Mouse (Mus musculus) ovary, postnatal 36 days (tissue): Measurements from ENCODE around the gene Shank3.

Experiments
- DNase-seq: peaks from one replicate; pipeline ENCODE4 v3.0.0; 2022; ENCODE audit warnings: low spot score, mixed read lengths

Shank3 gene

DNA sequence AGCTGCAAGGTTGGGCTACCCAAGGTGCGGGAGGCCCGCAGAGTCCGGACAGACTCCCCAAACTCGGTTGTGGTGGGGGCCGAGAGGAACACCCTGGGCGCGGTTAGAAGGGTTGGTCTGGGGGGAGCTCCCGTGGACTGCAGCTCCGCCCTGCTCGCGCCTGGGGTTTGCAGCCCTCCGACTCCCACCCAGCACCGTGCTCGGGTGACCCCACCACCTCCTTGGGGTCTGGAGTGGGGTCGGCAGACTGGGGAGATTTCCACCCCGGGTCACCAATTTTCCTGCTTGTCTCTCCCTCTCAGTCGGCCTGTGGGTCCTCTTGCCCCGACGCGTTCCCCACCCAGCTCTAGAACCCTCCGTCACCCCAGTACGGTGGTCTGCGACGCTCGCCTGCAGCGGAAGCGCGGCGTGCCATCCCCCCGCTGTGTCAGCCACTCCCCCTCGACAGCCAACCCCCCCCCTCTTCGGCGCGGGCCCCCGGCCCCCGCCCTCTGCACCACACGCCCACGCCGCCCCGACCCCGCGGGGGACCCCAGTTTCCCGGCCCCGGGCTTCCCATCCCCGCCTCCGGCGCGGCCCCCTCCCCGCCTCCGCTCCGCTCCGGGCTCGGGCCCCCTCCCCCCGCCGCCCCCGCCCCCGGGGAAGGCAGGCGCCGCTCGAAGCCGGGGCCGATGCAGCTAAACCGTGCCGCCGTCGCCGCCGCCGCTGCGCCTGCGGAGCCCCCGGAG lies at the start of gene Shank3:
Shank3 (plus strand) TSS at position 663 of the 728 bp plus-strand sequence.
- no peak for DNase-seq

DNA sequence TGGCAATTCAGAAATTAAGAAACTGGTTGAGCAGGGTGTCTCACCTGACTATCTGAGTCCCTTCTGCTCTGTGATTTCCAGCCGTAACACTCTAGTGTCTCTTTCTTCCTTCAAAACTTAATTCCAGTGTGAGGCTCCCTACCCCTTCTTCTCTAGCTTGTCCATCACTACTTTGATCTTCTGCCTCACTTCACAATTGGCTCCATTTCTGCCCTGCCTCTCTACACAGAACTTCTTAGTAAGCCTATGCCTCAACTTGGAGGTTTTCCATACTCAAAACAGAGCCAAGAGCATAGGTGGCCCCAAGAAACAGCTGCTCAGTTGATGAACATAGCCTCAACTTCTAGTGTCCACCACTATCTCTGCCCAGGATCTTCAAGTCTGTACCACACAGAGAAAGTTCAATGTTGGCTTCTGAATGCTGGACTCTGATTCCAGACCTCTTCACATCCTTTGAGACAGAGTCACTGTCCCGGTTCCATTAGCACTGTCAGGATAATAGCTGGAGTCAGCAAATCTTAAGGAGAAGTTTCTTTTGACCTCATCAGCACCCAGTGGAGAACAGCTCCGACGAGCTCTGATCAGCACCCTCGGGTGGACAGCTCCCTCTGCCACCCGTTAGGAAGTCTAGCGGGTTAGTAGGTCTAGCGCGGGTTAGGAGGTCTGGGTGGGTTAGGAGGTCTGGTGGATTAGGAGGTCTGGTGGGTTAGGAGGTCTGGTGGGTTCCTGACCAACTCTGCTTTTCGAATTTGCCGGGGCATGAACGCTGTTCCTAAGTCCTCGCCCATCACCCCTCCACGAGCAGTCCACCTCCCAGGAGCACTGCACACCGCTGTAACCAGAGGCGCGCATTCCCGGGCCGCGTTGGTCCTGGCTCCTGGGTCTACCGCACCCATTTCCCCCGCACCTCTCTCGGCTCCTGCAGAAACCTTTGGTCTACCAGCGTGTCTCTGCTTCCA lies 46.2 kb upstream of the Shank3 start:
- peak; percentile 76 for DNase-seq

DNA sequence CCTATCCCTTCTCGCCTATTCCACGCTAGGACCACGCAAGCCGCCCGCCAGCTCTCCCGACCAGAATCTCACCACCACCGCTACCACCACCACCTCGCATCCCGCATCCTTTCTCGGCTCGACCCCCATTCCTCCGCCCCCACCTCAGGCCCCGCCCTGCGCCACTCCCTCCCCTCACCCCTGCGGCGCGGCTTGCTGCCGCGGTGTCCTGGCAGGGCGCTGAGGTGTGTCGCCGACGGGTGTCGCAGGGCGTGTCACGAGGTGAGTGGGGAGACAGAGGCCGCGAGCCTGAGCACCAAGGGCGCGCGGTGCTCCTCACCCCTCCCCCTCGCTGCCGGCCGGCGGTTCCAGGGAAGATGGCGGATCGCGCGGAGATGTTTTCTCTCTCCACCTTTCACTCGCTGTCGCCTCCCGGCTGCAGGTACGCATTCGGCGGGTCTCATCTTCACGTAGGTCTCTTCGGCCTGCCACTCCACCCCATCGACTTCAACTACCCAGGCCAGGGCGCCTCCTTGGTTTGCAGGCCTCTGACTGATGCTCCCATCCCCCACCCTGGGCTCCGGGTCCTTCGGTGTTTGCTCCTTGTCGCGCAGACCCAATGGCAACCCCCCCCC lies 45.5 kb upstream of the Shank3 start, which contains the start of gene Mapk8ip2:
Mapk8ip2 (plus strand) TSS at position 49 of the 614 bp plus-strand sequence.
- DNase-seq = no peak

DNA sequence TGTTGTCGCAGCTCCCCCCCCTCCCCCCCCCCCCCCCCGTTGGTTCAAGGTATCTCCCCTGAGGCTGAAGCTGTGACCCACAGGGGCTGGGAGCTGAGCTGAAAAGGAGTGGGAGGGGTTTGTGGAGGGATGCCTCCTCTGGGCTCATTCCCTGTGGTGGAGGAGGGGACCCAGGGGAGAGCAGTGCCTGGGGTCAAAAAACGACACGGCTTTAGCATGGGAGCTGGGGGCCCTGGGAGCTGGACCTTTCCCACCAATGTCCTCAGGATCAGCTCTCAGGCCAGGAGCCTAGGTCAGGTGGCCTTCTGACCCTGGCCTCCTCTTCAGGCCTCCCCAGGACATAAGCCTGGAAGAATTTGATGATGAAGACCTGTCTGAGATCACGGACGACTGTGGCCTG lies 44.6 kb upstream of the Shank3 start:
- no peak for DNase-seq

DNA sequence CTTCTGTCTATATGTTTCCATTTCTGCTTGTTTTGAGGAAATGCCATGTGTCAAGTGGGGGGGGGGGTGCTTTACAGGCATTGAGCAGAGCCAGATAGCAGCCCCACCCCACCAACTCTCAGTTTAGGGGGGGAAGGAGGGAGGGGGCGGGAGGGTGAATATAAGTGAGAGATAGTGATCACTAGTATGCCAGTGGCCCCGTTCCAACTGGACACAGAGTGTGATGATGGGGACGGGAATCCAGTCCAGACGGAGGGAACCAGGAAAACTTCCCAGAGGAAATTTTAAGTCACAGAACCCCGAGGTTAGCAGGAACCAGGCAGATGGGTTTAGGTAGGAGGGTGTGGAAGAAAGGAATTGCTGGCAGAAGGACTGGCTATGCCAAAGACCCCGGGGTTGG lies 43.8 kb upstream of the Shank3 start:
- no peak for DNase-seq

DNA sequence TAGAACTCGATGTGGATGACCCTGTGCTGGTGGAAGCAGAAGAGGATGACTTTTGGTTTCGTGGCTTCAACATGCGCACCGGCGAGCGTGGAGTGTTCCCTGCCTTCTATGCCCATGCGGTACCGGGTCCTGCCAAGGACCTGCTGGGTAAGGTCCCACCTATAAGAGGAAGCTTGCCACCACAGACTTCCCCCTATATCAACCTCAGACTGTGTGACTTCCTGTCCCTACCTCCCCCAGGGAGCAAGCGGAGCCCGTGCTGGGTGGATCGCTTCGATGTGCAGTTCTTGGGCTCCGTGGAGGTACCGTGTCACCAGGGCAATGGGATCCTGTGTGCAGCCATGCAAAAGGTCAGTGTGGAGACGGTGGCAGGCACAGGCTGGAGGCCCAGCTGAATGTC lies 40.5 kb upstream of the Shank3 start:
- no peak for DNase-seq

DNA sequence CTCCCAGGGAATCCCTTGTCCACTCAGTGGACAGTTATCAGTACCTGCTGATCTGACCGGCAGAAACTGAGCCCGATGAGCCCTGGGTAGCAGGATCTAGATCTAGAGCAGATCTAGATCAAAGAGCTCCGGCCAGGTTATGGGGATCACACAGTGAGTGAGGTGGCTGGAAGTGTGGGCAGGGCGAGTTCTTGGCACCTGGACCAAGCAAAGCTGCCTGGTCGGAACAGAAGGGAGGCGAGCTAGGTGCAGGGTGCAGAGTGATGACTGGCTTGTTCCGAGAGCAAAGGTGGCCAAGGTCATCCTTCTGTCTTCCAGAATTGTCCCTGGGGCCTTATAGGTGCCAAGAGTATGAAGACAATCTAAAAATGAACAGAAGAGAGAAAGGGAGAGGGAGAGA lies 39.6 kb upstream of the Shank3 start:
- no peak for DNase-seq

DNA sequence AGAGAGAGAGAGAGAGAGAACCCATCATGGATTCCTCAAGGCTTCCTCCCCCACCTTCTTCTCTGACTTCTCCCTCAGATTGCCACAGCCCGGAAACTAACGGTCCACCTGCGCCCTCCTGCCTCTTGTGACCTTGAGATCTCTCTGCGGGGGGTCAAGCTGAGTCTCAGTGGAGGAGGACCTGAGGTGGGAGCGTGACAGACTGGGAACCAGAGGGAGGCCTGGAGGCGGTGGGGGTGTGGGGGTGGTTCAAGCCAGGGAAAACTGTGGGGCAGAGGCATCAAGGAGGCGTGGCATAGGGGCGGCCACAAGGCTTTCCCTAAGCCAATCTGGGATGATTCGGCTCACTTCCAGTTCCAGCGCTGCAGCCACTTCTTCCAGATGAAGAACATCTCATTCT lies 39.1 kb upstream of the Shank3 start:
- DNase-seq = no peak

DNA sequence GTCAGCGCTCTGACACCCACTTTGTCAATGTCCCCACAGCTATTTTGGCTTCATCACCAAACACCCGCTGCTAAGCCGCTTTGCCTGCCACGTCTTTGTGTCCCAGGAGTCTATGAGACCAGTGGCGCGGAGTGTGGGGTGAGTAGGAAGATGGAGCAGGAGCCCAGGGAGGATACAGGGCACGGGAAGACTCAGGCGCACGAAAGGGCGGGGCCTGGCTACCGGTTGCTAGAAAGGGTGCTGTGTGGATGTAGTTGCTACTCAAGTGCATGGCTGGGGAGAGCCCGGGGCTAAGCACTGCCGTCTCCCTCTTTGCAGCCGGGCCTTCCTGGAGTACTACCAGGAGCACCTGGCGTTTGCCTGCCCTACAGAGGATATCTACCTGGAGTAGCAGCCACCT lies 38.1 kb upstream of the Shank3 start:
- no peak for DNase-seq

DNA sequence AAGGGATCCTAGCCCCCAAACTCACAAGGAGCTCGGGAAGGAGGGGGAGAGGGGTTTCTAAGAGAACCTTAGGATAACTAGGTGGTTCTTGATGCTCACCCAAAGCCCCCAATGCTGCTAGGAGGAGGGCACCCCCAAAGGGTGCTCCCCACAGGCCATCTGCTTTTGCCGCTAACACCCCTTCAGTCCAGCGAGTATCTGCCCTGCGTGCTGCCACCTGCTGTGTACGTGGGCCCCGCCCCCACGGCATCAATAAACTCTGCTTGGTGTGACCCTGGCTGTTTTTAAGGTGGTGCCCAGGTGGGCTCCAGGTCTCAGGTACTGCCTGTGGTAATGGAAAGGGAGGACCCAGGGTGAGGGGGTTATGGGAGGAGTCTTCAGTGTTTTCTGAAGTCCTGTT lies 37.2 kb upstream of the Shank3 start:
- no peak for DNase-seq

GRCm38 (mm10) chr15:89463334-89464235 lies 35.8 kb upstream of the Shank3 start:
- DNase-seq = no peak

DNA sequence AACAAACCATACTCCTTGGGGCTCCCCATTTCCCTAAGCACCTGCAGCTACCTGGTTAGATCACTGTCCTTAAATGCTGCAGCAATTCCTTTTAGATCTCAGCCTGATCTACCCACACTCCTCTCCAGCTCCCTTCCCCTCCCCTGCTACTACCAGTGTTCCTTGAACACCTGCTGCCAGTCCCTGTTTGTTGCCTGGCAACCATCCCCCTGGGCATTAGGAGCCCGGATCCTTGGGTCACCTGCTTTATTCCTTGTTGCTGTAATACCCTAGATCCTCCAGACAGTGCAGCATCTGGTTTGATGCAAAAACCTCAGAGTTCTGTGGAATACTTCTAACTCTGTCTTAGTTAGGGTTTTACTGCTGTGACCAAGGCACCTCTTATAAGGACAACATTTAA lies 34.4 kb upstream of the Shank3 start:
- DNase-seq = no peak

DNA sequence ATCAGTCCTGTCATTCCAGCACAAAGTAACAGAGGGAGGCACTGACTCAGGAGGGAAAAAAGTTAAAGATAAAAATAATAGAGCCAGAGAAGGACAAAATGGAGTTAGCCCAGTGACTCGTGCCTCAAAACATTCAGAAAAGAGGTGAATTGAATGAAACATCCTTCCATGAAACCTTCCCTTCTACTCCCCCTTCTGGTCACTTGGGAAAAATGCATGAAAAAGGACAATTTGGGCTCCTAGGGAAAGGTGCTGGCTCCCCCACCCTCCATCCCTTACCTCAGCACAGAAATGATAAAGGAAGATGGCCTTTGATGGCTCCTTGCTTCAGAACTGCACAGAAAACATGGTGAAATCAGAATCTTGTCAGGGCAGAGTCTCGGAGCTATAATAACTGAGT lies 30.8 kb upstream of the Shank3 start:
- no peak for DNase-seq

- no peak for DNase-seq
Observed at GRCm38 (mm10) chr15:89471476-89471875, 27.9 kb upstream of the Shank3 start.

GRCm38 (mm10) chr15:89473370-89473769 lies 26.1 kb upstream of the Shank3 start:
- no peak for DNase-seq

- DNase-seq = no peak
Observed at GRCm38 (mm10) chr15:89473921-89474320, 25.5 kb upstream of the Shank3 start.

DNA sequence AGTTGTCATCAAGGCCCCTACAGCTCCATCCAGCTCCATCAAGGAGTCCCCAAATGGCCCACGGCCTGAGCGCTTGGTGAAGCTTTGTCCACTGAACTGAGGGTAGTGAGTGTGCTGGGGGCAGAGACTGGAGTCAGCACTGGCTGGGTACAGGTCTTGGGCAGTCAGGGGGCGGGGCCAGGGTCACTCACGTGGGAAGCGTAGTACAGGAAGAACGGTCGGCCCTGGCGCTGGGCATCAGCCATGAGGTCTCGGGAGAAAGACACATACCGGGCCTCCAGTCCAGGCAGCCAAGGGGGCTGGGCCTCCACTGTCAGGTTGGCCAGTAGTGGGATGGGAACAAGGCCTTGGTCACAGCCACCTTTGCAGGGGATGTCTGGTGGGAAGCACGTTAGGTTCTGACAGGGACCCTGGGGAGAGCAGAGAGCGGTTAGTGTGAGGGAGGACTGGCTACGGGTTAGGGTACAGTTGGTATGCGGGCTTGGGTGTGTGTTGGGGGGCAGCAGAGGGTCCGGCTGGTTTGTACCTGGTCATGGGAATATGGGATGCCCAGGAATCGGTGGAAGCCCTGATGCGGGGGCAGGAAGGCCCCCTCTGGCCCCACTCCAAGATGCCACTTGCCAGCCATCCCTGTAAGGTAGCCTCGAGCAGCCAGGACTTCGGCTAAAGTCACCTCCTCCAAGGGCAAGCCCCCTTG lies 24.7 kb upstream of the Shank3 start:
- no peak for DNase-seq

DNA sequence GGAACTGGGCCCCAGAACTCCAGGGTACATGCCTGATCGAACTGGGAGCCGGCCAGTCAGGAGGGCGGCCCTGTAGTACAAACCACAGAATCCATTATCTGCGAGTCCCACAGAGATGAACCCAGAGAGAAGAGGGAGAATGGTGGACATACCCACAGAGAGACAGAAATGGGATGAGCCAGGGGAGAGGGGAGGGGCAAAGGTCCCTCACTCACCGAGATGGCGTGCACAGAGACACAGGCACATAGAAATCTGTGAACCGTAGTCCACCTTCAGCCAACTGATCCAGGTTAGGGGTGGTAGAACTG lies 24.2 kb upstream of the Shank3 start:
- no peak for DNase-seq

- DNase-seq = peak; percentile 90
Observed at GRCm38 (mm10) chr15:89475611-89476474, 23.6 kb upstream of the Shank3 start.

GRCm38 (mm10) chr15:89476475-89476815 lies 23.0 kb upstream of the Shank3 start:
- DNase-seq = no peak
